Mouse (Mus musculus) bone marrow, adult 2 months (tissue): ENCODE measurements around the gene Swap70.

ENCODE experiments used
- CTCF ChIP-seq: fragments of 200-500 bp; IDR thresholded peaks from 2 replicates; pipeline ENCODE4 v1.5.1; 2011; ENCODE audit warnings: low read length, control low read depth; ENCODE audit not compliant: control insufficient read depth, insufficient read depth
- POLR2A ChIP-seq: fragments of 200-500 bp; IDR thresholded peaks from 2 replicates; pipeline ENCODE4 v1.6.1; 2011; ENCODE audit warnings: low read depth, mild to moderate bottlenecking, control low read depth, low read length, borderline replicate concordance; ENCODE audit not compliant: control insufficient read depth

DNA sequence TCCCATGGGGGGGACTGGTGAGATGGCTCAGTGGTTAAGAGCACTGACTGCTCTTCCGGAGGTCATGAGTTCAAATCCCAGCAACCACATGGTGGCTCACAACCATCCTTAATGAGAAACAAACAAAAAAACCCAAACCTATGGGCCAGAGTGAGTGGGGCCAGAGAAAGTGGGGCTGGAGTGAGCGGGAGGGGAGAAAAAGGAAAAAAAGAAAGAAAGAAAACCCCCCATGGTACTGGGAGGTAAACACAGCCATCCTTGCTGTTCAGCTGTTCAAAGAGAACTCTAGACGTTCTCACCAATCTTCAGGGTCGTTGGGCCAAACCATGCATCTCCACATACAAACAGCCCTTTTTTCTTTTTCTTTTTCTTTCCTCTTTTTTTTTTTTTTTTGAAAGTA lies 18.1 kb downstream of the Swap70 start:
- TF ChIP-seq CTCF, result no peak
- TF ChIP-seq POLR2A, result no peak
